Mouse (Mus musculus): ENCODE data around the gene Syk. TPM values are rescaled to one million over a fixed set of nuclear protein-coding genes. Genes with fewer than 3 reads are reported as not detected.

Gene Syk
- polyA plus RNA-seq, 1 experiment, result 0.89 TPM

DNA sequence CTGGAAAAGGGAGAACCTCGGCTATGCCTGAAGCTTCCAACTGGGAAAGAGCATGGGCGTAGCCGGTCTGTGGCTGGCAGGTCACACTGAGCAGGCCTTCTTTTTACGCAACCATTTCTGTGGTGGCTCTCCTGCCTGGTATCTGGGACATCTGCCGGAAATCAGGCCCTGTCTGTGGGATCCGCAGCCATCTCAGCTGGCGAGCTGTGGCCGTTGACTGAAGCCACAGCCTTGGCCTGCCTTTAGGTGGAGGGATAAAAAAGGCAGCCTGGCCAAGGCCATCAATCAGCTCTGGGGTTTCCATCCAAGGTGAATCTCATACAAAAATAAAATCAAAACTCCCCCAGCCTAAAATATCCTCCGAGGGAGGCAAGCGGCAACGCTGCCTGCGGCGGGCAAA, 107.5 kb downstream of the Syk start:
- H3K4me1 ChIP-seq (ENCODE audit: control insufficient read depth, insufficient read depth, low read length), result no peaks in the 10 kb centered on the region
- H3K27ac ChIP-seq (ENCODE audit: control insufficient read depth, insufficient read depth, low read depth, low read length), result no peak overlapping the region
- no peak overlapping the region for H3K4me3 ChIP-seq (ENCODE audit: control insufficient read depth, low read depth, low read length)
- TF ChIP-seq CTCF (IDR thresholded peaks at IDR 0.05; ENCODE audit: control insufficient read depth, insufficient read depth, insufficient replicate concordance, low read depth, low read length) (no peak), POLR2A (IDR thresholded peaks at IDR 0.05; ENCODE audit: control insufficient read depth, low read depth, low read length) (no peak)
- H3K36me3 ChIP-seq (ENCODE audit: control insufficient read depth, insufficient read depth, low read length), result no peaks in the 10 kb centered on the region
- H3K27me3 ChIP-seq (ENCODE audit: control insufficient read depth, insufficient read depth, low read length), result no peaks in the 10 kb centered on the region

DNA sequence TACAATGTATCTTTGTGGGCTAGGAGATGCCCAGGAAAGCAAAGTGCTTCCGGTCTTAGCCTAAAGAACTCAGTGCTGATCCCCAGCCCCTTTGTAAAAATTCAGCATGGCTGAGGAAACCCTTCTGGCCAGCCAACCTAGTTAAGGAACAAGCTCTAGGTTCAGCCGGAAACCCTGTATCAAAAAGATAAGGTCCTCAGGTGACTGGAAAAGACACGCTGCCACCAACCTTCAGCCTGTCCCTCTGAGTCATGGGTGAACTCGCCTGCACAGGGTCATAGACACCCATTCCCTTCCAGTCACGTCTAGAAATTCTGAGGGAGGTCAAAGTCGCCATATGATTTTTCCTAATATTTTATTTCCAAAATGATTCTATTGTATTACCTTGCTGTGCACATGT, 109.3 kb downstream of the Syk start:
- no peak overlapping the region for H3K27ac ChIP-seq (ENCODE audit: control insufficient read depth, insufficient read depth, low read depth, low read length)
- no peaks in the 10 kb centered on the region for H3K36me3 ChIP-seq (ENCODE audit: control insufficient read depth, insufficient read depth, low read length)
- no peak overlapping the region for H3K4me3 ChIP-seq (ENCODE audit: control insufficient read depth, low read depth, low read length)
- no peaks in the 10 kb centered on the region for H3K27me3 ChIP-seq (ENCODE audit: control insufficient read depth, insufficient read depth, low read length)
- H3K4me1 ChIP-seq (ENCODE audit: control insufficient read depth, insufficient read depth, low read length), result no peaks in the 10 kb centered on the region
- TF ChIP-seq CTCF (IDR thresholded peaks at IDR 0.05; ENCODE audit: control insufficient read depth, insufficient read depth, insufficient replicate concordance, low read depth, low read length) (no peak), POLR2A (IDR thresholded peaks at IDR 0.05; ENCODE audit: control insufficient read depth, low read depth, low read length) (no peak)

- H3K4me1 ChIP-seq (ENCODE audit: control insufficient read depth, insufficient read depth, low read length), result no peaks in the 10 kb centered on the region
- no peak overlapping the region for H3K4me3 ChIP-seq (ENCODE audit: control insufficient read depth, low read depth, low read length)
- no peak for TF ChIP-seq POLR2A (IDR thresholded peaks at IDR 0.05; ENCODE audit: control insufficient read depth, low read depth, low read length)
- no peak for TF ChIP-seq CTCF (IDR thresholded peaks at IDR 0.05; ENCODE audit: control insufficient read depth, insufficient read depth, insufficient replicate concordance, low read depth, low read length)
- H3K27ac ChIP-seq (ENCODE audit: control insufficient read depth, insufficient read depth, low read depth, low read length), result no peak overlapping the region
- H3K27me3 ChIP-seq (ENCODE audit: control insufficient read depth, insufficient read depth, low read length), result no peaks in the 10 kb centered on the region
- no peaks in the 10 kb centered on the region for H3K36me3 ChIP-seq (ENCODE audit: control insufficient read depth, insufficient read depth, low read length)
Measured at GRCm38 (mm10) chr13:52694857-52695256, 111.9 kb downstream of the Syk start.

Other genes starting within 250 kb of the Syk start
- gene Diras2, start 51.9 kb upstream of the Syk start, polyA plus RNA-seq (2012; rRNA removed), result 1.5 and 2.4 TPM in 2 replicates